Mouse (Mus musculus) G1E (cell line): Measurements from ENCODE around the gene Onecut1.

Source experiments
- CTCF ChIP-seq: IDR thresholded peaks from 2 replicates; pipeline ENCODE4 v1.5.1; 2012; ENCODE audit warnings: low read depth, low read length, inconsistent platforms, mixed read lengths
- GATA1 ChIP-seq: IDR thresholded peaks from 2 replicates; pipeline ENCODE4 v1.6.1; 2012; ENCODE audit warnings: borderline replicate concordance, low read length, inconsistent platforms, mixed read lengths
- POLR2AphosphoS5 ChIP-seq: IDR thresholded peaks from 2 replicates; pipeline ENCODE4 v1.6.1; 2012; ENCODE audit warnings: low read depth, low read length, inconsistent platforms; ENCODE audit not compliant: insufficient replicate concordance
- TAL1 ChIP-seq: conservative IDR thresholded peaks from 2 replicates; pipeline ENCODE4 v1.6.1; 2012; ENCODE audit warnings: low read depth, low read length, inconsistent platforms, mixed read lengths

DNA sequence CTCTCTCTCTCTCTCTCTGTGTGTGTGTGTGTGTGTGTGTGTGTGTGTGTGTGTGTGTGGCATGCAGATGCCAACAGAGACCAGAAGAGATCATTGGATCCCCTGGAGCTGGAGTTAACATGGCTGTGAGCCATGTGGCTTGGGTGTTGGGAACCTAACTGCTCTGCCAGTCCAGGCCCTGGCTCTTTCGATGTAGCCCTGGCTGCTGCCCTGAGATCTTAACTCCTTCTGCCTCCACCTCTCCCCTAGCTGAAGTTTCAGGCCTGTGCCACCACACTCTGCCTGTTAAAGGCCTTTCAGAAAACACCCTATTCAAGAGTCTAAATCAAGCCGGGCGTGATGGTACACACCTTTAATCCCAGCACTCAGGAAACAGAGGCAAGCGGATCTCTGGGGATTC lies 49.7 kb downstream of the Onecut1 start:
- TF ChIP-seq GATA1: no peak
- TF ChIP-seq CTCF: no peak
- no peak for TF ChIP-seq TAL1
- TF ChIP-seq POLR2AphosphoS5: no peak
